Mouse (Mus musculus) myocyte (in vitro differentiated cells): ENCODE data around the gene Nop9. TPM values are rescaled to one million over a fixed set of nuclear protein-coding genes. Genes with fewer than 3 reads are reported as not detected.

ENCODE experiments used
- H3K27me3 ChIP-seq: one replicate; pipeline ENCODE4 v1.6.1; 2011; ENCODE audit not compliant: control insufficient read depth, insufficient read depth, insufficient read length
- H3K36me3 ChIP-seq: one replicate; pipeline ENCODE4 v1.6.1; 2011; ENCODE audit not compliant: control insufficient read depth, insufficient read depth
- H3K4me2 ChIP-seq: one replicate; pipeline ENCODE4 v1.6.1; 2011; ENCODE audit warnings: low read depth, control low read depth
- H3K4me3 ChIP-seq: one replicate; pipeline ENCODE4 v1.5.1; 2011; ENCODE audit warnings: mild to moderate bottlenecking, control low read depth, moderate library complexity
- H3K79me2 ChIP-seq: one replicate; pipeline ENCODE4 v1.6.1; 2011; ENCODE audit not compliant: control insufficient read depth, insufficient read depth
- H3ac ChIP-seq: one replicate; pipeline ENCODE4 v1.6.1; 2011; ENCODE audit not compliant: control insufficient read depth, insufficient read length
- CEBPB ChIP-seq: IDR thresholded peaks from 2 replicates; pipeline ENCODE4 v1.6.1; 2011; ENCODE audit warnings: mild to moderate bottlenecking, moderate library complexity; ENCODE audit not compliant: poor library complexity, insufficient read depth, severe bottlenecking
- E2F4 ChIP-seq: IDR thresholded peaks from one replicate; pipeline ENCODE4 v1.6.1; 2011; ENCODE audit warnings: mild to moderate bottlenecking, control low read depth, moderate library complexity; ENCODE audit not compliant: insufficient read depth
- MAX ChIP-seq: IDR thresholded peaks from one replicate; pipeline ENCODE4 v1.6.1; 2011; ENCODE audit warnings: low read depth, mild to moderate bottlenecking, control low read depth
- MYOD1 ChIP-seq, 3 experiments: IDR thresholded peaks; one replicate each; pipeline ENCODE4 v1.6.1; 2011; ENCODE audit warnings: control low read depth in 2 of 3, low read depth in 2 of 3, mild to moderate bottlenecking in 2 of 3, moderate library complexity in 1 of 3; ENCODE audit not compliant: insufficient read length in 2 of 3, control insufficient read depth in 1 of 3
- MYOG ChIP-seq, 3 experiments: IDR thresholded peaks; one replicate each; pipeline ENCODE4 v1.6.1; 2011; ENCODE audit warnings: control low read depth in 2 of 3, low read depth in 2 of 3, mild to moderate bottlenecking in 2 of 3; ENCODE audit not compliant: insufficient read length in 2 of 3, control insufficient read depth in 1 of 3, insufficient read depth in 1 of 3
- POLR2A ChIP-seq: IDR thresholded peaks from one replicate; pipeline ENCODE4 v1.6.1; 2011; ENCODE audit warnings: low read depth, mild to moderate bottlenecking, control low read depth, moderate library complexity; ENCODE audit not compliant: insufficient read length
- POLR2AphosphoS2 ChIP-seq: IDR thresholded peaks from one replicate; pipeline ENCODE4 v1.6.1; 2011; ENCODE audit warnings: low read depth, control low read depth; ENCODE audit not compliant: insufficient read length
- REST ChIP-seq: IDR thresholded peaks from one replicate; pipeline ENCODE4 v1.6.1; 2011; ENCODE audit warnings: mild to moderate bottlenecking, control low read depth, moderate library complexity; ENCODE audit not compliant: insufficient read depth, insufficient read length
- SRF ChIP-seq: IDR thresholded peaks from one replicate; pipeline ENCODE4 v1.6.1; 2011; ENCODE audit warnings: low read depth; ENCODE audit not compliant: control insufficient read depth, insufficient read length
- TCF12 ChIP-seq: IDR thresholded peaks from one replicate; pipeline ENCODE4 v1.6.1; 2011; ENCODE audit warnings: mild to moderate bottlenecking, control low read depth; ENCODE audit not compliant: poor library complexity, insufficient read depth, severe bottlenecking
- TCF3 ChIP-seq: IDR thresholded peaks from one replicate; pipeline ENCODE4 v1.6.1; 2011; ENCODE audit warnings: low read depth, control low read depth; ENCODE audit not compliant: insufficient read length
- USF1 ChIP-seq: IDR thresholded peaks from one replicate; pipeline ENCODE4 v1.6.1; 2011; ENCODE audit warnings: low read depth, mild to moderate bottlenecking, control low read depth, moderate library complexity
- polyA plus RNA-seq: library from polyadenylated mRNA; unstranded; fragments of >200 nt; fragmentation: generic; extraction: Trizol; gene quantifications from one replicate; pipeline ENCODE4 v1.2.1, GENCODE M21; 2012; ENCODE audit warnings: missing spikeins

The Nop9 gene
- polyA plus RNA-seq, 1 experiment: 24.9 TPM

DNA sequence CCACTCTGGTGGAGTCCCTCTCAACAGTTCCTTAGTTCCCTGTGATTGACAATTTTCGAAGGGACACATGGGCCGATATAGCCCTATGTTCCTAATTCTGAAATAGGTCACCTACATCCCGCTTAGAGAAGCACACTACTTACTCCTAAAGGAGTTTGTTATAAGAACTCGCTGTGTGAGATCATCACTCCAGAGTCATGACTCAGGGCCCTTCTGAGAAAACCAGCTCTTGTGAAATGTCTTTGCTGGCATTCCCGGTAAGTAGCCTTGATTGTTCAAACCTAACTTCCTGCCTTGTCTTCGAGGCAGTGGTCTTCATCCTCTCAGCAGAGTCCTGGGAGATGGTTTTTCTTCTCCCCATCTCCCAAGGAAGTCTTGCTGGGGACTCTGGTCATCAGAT, 23.1 kb downstream of the Nop9 start:
- Histone ChIP-seq H3K4me2 (no peak overlapping the region), H3K36me3 (no peaks in the 10 kb centered on the region), H3K4me3 (no peak overlapping the region), H3K27me3 (peaks cover 65% of the 10 kb centered on the region), H3K79me2 (no peaks in the 10 kb centered on the region), H3ac (no peak overlapping the region)
- TF ChIP-seq USF1: no peak
- no peak for TF ChIP-seq REST
- TF ChIP-seq TCF12: no peak
- TF ChIP-seq E2F4: no peak
- no peak for TF ChIP-seq SRF
- TF ChIP-seq CEBPB: no peak
- TF ChIP-seq TCF3: no peak
- TF ChIP-seq MAX: no peak
- no peak for TF ChIP-seq MYOD1 (IDR thresholded peaks at IDR 0.05; ENCODE audit: control insufficient read depth in 1 of 3, insufficient read length in 2 of 3, low read depth in 2 of 3)
- TF ChIP-seq POLR2AphosphoS2: no peak
- TF ChIP-seq POLR2A: no peak
- no peak for TF ChIP-seq MYOG (IDR thresholded peaks at IDR 0.05; ENCODE audit: control insufficient read depth in 1 of 3, insufficient read depth in 1 of 3, insufficient read length in 2 of 3, low read depth in 2 of 3)

DNA sequence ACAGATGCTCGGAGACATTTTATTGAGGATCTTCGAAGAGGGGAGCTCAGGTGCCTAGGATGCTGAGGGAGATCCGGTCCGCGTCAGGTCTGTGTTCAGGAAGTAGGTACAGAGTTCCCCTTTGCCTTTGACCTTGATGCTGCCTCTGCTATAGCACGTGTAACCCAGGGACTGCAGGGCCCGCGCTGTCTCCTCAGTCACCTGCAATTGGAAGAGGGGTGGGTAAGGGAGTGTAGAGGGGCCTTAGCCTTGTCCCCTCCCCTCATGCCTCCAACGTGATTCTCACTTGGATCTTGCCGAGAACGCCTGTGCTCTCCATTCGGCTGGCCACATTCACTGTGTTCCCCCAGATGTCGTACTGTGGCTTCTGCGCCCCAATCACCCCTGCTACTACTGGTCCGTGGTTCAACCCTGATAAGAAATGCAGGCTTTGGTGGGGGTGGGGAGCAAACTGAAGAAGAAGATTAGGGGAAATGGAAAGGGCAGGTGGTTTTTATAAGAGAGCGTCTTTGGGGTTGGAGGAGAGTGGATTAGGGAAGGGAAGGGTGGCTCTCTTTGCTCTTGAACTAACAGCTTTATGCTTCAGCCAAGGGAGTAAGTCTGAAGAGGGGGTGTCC, 23.7 kb downstream of the Nop9 start:
- H3K27me3 ChIP-seq: peaks cover 68% of the 10 kb centered on the region
- no peak for TF ChIP-seq REST
- TF ChIP-seq E2F4: no peak
- TF ChIP-seq TCF12: no peak
- no peak for TF ChIP-seq MYOG (IDR thresholded peaks at IDR 0.05; ENCODE audit: control insufficient read depth in 1 of 3, insufficient read depth in 1 of 3, insufficient read length in 2 of 3, low read depth in 2 of 3)
- TF ChIP-seq MAX: no peak
- TF ChIP-seq POLR2AphosphoS2: no peak
- no peak for TF ChIP-seq SRF
- TF ChIP-seq TCF3: no peak
- no peak for TF ChIP-seq CEBPB
- no peak for TF ChIP-seq USF1
- TF ChIP-seq POLR2A: no peak
- TF ChIP-seq MYOD1 (IDR thresholded peaks at IDR 0.05; ENCODE audit: control insufficient read depth in 1 of 3, insufficient read length in 2 of 3, low read depth in 2 of 3): no peak
- H3K79me2 ChIP-seq: no peaks in the 10 kb centered on the region
- no peak overlapping the region for H3K4me3 ChIP-seq
- H3K4me2 ChIP-seq: no peak overlapping the region
- no peak overlapping the region for H3ac ChIP-seq
- no peaks in the 10 kb centered on the region for H3K36me3 ChIP-seq

DNA sequence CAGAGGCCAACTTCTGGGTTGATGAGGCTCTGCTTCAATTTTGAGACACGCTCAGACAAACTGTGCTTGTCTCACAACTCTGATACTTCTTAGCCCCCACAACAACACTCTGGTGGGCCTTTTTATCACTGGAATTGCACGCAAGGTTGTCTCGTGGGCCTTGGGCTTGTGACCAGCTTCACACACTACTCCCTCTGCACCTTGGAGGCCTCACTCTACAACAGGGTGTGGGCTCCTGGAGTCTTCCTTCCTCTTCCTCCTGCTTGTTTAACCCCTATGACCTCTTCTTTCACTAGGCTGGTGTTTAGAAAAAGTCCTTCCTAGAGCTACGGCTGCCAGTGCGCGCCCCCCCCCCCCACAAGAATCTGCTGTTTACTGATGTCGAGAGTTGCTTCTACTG, 31.2 kb downstream of the Nop9 start:
- no peaks in the 10 kb centered on the region for H3K36me3 ChIP-seq
- H3ac ChIP-seq: no peak overlapping the region
- H3K4me2 ChIP-seq: no peak overlapping the region
- peaks cover 34% of the 10 kb centered on the region for H3K27me3 ChIP-seq
- no peaks in the 10 kb centered on the region for H3K79me2 ChIP-seq
- TF ChIP-seq MYOG (IDR thresholded peaks at IDR 0.05; ENCODE audit: control insufficient read depth in 1 of 3, insufficient read depth in 1 of 3, insufficient read length in 2 of 3, low read depth in 2 of 3) (no peak), TCF12 (no peak), USF1 (no peak), TCF3 (no peak)
- no peak overlapping the region for H3K4me3 ChIP-seq

DNA sequence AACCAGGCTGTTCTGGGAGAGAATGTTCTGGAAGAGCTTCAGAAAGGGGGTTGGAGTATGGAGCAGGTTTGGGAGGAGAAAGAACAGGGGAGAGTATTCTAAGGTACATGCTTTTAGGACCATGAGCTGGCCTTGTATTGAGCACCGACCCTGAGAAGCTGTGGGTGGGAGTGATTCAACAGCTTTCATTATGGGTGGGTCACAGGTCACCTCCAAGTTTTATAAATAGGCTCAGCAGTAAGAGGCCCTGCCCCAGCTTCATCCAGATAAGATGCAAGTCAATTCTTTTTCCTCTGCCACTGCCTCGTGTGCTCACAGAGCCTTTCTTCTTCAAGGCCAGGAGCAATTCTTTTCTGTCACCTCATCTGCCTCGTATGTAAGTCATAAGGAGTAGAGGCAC, 31.7 kb downstream of the Nop9 start:
- H3K79me2 ChIP-seq: no peaks in the 10 kb centered on the region
- H3K4me3 ChIP-seq: no peak overlapping the region
- no peaks in the 10 kb centered on the region for H3K36me3 ChIP-seq
- H3K27me3 ChIP-seq: peaks cover 30% of the 10 kb centered on the region
- H3ac ChIP-seq: no peak overlapping the region
- TF ChIP-seq POLR2A (no peak), TCF3 (no peak), MAX (no peak), USF1 (no peak), SRF (no peak), REST (no peak), TCF12 (no peak), MYOG (IDR thresholded peaks at IDR 0.05; ENCODE audit: control insufficient read depth in 1 of 3, insufficient read depth in 1 of 3, insufficient read length in 2 of 3, low read depth in 2 of 3) (no peak), E2F4 (no peak), POLR2AphosphoS2 (no peak), CEBPB (no peak), MYOD1 (IDR thresholded peaks at IDR 0.05; ENCODE audit: control insufficient read depth in 1 of 3, insufficient read length in 2 of 3, low read depth in 2 of 3) (no peak)
- H3K4me2 ChIP-seq: no peak overlapping the region
